In genomic region chr9:124257200-124258066, GRCm38 (mm10) we compare ENCODE assay signal across 8 mouse cellular contexts. TPM values are rescaled to one million over a fixed set of nuclear protein-coding genes. Genes with fewer than 3 reads are reported as not detected.
DNase-seq lines count a peak whose midpoint lies in the region; ATAC-seq and TF ChIP-seq lines count a peak whose summit lies in the region.

No protein-coding gene starts in this region.

- H3K27me3 ChIP-seq in heart, embryonic 14.5 days (ENCODE audit: control insufficient read depth, insufficient read depth, low read length), result no peaks in the 10 kb centered on the region
- H3K27me3 ChIP-seq in liver, embryonic 16.5 days (ENCODE audit: control insufficient read depth, insufficient read depth, low read depth, low read length), result no peaks in the 10 kb centered on the region
- H3K27me3 ChIP-seq in splenic B cell, adult 2 months (ENCODE audit: control insufficient read depth, insufficient read depth, low read length, poor library complexity, severe bottlenecking), result no peaks in the 10 kb centered on the region
- H3K27me3 ChIP-seq in thymus, adult 2 months (ENCODE audit: control insufficient read depth, insufficient read depth, low read length), result no peaks in the 10 kb centered on the region

- H3K9ac ChIP-seq in heart, embryonic 14.5 days (ENCODE audit: low read length), result no peak overlapping the region
- no peak overlapping the region for H3K9ac ChIP-seq in liver, embryonic 16.5 days (ENCODE audit: low read depth, low read length)

- H3K4me2 ChIP-seq in heart, embryonic 14.5 days (ENCODE audit: low read length), result no peak overlapping the region
- H3K4me2 ChIP-seq in liver, embryonic 16.5 days (ENCODE audit: low read depth, low read length), result no peak overlapping the region

- TF ChIP-seq CTCF in thymus, adult 2 months (IDR thresholded peaks at IDR 0.05; ENCODE audit: borderline replicate concordance, control insufficient read depth, extremely low read depth, insufficient read depth, low read length, poor library complexity), result no peak

- no peaks in the 10 kb centered on the region for H3K4me1 ChIP-seq in heart, embryonic 14.5 days (ENCODE audit: control insufficient read depth in 2 of 2, insufficient read depth in 2 of 2, low read length in 2 of 2)
- no peaks in the 10 kb centered on the region for H3K4me1 ChIP-seq in liver, embryonic 16.5 days (ENCODE audit: control insufficient read depth, low read depth, low read length)
- H3K4me1 ChIP-seq in thymus, adult 2 months (replicated peaks; ENCODE audit: control insufficient read depth, insufficient read depth, low read length), result no peaks in the 10 kb centered on the region

- 69% methylated on average over 1 of the region's 1 CpGs for WGBS in heart, embryonic 14.5 days
- 53% methylated on average over 1 of the region's 1 CpGs for WGBS in liver, embryonic 16.5 days (ENCODE audit: insufficient replicate concordance)
- 67% methylated on average over 1 of the region's 1 CpGs for WGBS in thymus, adult 2 months

- peak; percentile 77 for DNase-seq in CD4-positive, CD25-positive, alpha-beta regulatory T cell, adult 2 months (ENCODE audit: low read depth, low spot score)
- peak; percentile 19 to 27 for DNase-seq in thymus, postnatal 36 days
- no peak for DNase-seq in thymus, postnatal 4 days
- peak; percentile 79 for DNase-seq in splenic B cell, adult 2 months (ENCODE audit: low read depth, low spot score)
- DNase-seq in thymus, adult 2 months, result no peak

- H3K27ac ChIP-seq in heart, embryonic 14.5 days (replicated peaks in 1 of 2; ENCODE audit: control insufficient read depth in 1 of 2, insufficient read depth in 1 of 2, low read depth in 2 of 2, low read length in 2 of 2), result no peak overlapping the region
- no peak overlapping the region for H3K27ac ChIP-seq in liver, embryonic 16.5 days (ENCODE audit: low read length)
- no peak overlapping the region for H3K27ac ChIP-seq in thymus, adult 2 months (ENCODE audit: control insufficient read depth, insufficient read depth, low read length)

- H3K36me3 ChIP-seq in heart, embryonic 14.5 days (ENCODE audit: control insufficient read depth, insufficient read depth, low read length), result no peaks in the 10 kb centered on the region
- H3K36me3 ChIP-seq in liver, embryonic 16.5 days (ENCODE audit: control insufficient read depth, insufficient read depth), result no peaks in the 10 kb centered on the region
- no peaks in the 10 kb centered on the region for H3K36me3 ChIP-seq in splenic B cell, adult 2 months (ENCODE audit: control insufficient read depth, insufficient read depth, low read length, poor library complexity, severe bottlenecking)
- H3K36me3 ChIP-seq in thymus, adult 2 months (ENCODE audit: control insufficient read depth, insufficient read depth, low read length), result no peaks in the 10 kb centered on the region

- peaks cover 18% of the 10 kb centered on the region for H3K9me3 ChIP-seq in heart, embryonic 14.5 days (ENCODE audit: control insufficient read depth, low read length)
- peaks cover 8% of the 10 kb centered on the region; the same call in 1 of the 2 replicates for H3K9me3 ChIP-seq in liver, embryonic 16.5 days (replicated peaks; ENCODE audit: control insufficient read depth, low read length)

- TF ChIP-seq POLR2A in thymus, adult 2 months (IDR thresholded peaks at IDR 0.05; ENCODE audit: control insufficient read depth, extremely low read depth, insufficient read depth, low read length, poor library complexity), result no peak

- H3K4me3 ChIP-seq in heart, embryonic 14.5 days (ENCODE audit: control insufficient read depth in 1 of 2, insufficient read depth in 1 of 2, low read depth in 1 of 2, low read length in 2 of 2), result no peak overlapping the region; a peak in 1 of 4 replicates
- H3K4me3 ChIP-seq in liver, embryonic 16.5 days (ENCODE audit: low read depth, low read length), result no peak overlapping the region
- no peak overlapping the region for H3K4me3 ChIP-seq in thymus, adult 2 months (ENCODE audit: control insufficient read depth, insufficient read depth, low read length)

- no peak for ATAC-seq in CD4-positive, CD25-positive, alpha-beta regulatory T cell, adult 4 months
- ATAC-seq in heart, embryonic 14.5 days (ENCODE audit: insufficient number of reproducible peaks, insufficient read depth, low FRiP score, low read depth), result peak; percentile 43
- ATAC-seq in liver, embryonic 16.5 days (ENCODE audit: low read depth), result peak; percentile 37; the same call in 1 of the 2 replicates

RNA-seq across cellular contexts. Expression of gene 2010315B03Rik, which starts 55.1 kb away (rescaled TPM):
- 10 to 100 TPM; 25.1 to 28.0 TPM for polyA plus RNA-seq in CD4-positive, CD25-positive, alpha-beta regulatory T cell, adult 4 months (2017; shearing (Covaris generic))
- polyA plus RNA-seq in heart, embryonic 14.5 days (2014; fragmentation: Nextera tagmentation; extraction: Ambion mirVana), result 8.5 and 9.5 TPM in 2 replicates
- polyA plus RNA-seq in liver, embryonic 16.5 days (2015; fragmentation: Nextera tagmentation; extraction: Ambion mirVana), result 3.8 and 4.5 TPM in 2 replicates
- 3.7 and 4.4 TPM in 2 replicates for polyA plus RNA-seq in thymus, adult 2 months (2012; rRNA removed)

Comparison
In these comparisons a context has a peak if more than half of its experiments do, and no peak if none do; other contexts are left out.
1. DNase-seq: peak in CD4-positive, CD25-positive, alpha-beta regulatory T cell, adult 2 months (single experiment), thymus, postnatal 36 days (2 of 2) and splenic B cell, adult 2 months (single experiment); none in thymus, postnatal 4 days (single experiment) and thymus, adult 2 months (single experiment).